Mouse (Mus musculus) C2C12 (cell line): ENCODE data around the gene Tex48.

Experiments used
- CTCF ChIP-seq: IDR thresholded peaks from one replicate; pipeline ENCODE4 v1.5.1; 2011; ENCODE audit not compliant: control insufficient read depth, insufficient read depth, insufficient read length
- USF1 ChIP-seq: IDR thresholded peaks from one replicate; pipeline ENCODE4 v1.6.1; 2011; ENCODE audit warnings: low read depth, mild to moderate bottlenecking, control low read depth, moderate library complexity

DNA sequence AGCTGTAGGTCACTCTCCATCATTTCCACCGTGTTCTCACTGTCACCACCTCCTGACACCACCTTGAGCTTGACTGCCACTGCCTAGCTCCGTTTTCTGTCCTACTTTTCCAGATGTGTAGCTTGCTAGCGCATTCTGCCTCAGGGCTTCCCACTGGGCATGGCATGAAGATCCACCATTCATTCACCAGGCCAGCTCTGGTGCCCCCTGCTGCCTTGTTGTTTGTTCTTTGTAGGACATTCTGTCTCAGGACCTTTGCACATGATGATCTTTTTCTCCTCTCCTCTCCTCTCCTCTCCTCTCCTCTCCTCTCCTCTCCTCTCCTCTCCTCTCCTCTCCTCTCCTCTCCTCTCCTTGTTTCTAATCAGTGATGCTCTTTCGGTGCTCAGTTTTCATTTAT lies 59.5 kb downstream of the Tex48 start:
- TF ChIP-seq USF1 (no peak), CTCF (no peak)
